Mouse (Mus musculus): ENCODE measurements around the gene Rxfp1. TPM values are rescaled to one million over a fixed set of nuclear protein-coding genes. Genes with fewer than 3 reads are reported as not detected.

Gene Rxfp1
- polyA plus RNA-seq, 1 experiment from 2014 or later: not detected

DNA sequence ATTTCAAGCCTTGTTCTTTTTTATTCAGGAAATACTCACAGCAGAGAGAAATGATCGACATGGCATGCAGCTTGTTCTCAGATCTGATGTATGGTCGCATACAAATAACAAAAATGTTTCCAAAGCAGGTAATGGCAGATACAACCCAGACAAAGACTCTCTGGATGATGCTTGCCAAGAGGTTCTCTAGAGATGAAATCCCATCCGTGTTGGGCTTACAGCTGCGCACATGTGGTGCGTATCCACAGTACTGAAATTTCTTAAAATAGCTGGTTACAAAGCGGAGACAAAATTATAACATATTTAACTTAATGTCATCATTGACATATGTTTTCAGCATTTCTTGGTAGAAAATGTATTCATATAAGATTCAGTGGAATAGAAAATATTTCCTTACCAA is 85.6 kb downstream of the Rxfp1 start:
- DNase-seq (ENCODE audit: extremely low spot score, low spot score): no peak
- Histone ChIP-seq H3K27ac (no peak overlapping the region), H3K4me3 (no peak overlapping the region), H3K36me3 (replicated peaks) (no peaks in the 10 kb centered on the region), H3K4me1 (no peaks in the 10 kb centered on the region), H3K9me3 (no peaks in the 10 kb centered on the region), H3K27me3 (ENCODE audit: poor library complexity, severe bottlenecking) (no peaks in the 10 kb centered on the region)
- 91% methylated on average over 6 of the region's 6 CpGs for WGBS

GRCm38 (mm10) chr3:79629416-79629730 is 108.3 kb downstream of the Rxfp1 start, which contains the start of gene Etfdh:
Gene Etfdh, minus strand, starts transcription at chr3:79629500.
- Histone ChIP-seq H3K36me3 (replicated peaks) (peaks cover 33% of the 10 kb centered on the region), H3K9me3 (peaks cover 22% of the 10 kb centered on the region), H3K27me3 (ENCODE audit: poor library complexity, severe bottlenecking) (no peaks in the 10 kb centered on the region), H3K4me3 (peak within 1 kb of the TSS; percentile 83), H3K27ac (peak within 1 kb of the TSS; percentile 95), H3K4me1 (peaks cover 25% of the 10 kb centered on the region)
- peak; percentile 63 for DNase-seq (ENCODE audit: extremely low spot score, low spot score)
- 2% methylated on average over 11 of the region's 11 CpGs for WGBS

- Histone ChIP-seq H3K4me1 (peaks cover 25% of the 10 kb centered on the region), H3K27ac (peak within 1 kb of the TSS; percentile 95), H3K36me3 (replicated peaks) (peaks cover 30% of the 10 kb centered on the region), H3K9me3 (peaks cover 19% of the 10 kb centered on the region), H3K27me3 (ENCODE audit: poor library complexity, severe bottlenecking) (no peaks in the 10 kb centered on the region), H3K4me3 (peak within 1 kb of the TSS; percentile 83)
- peak; percentile 96 for DNase-seq (ENCODE audit: extremely low spot score, low spot score)
- under 1% methylated on average over 60 of the region's 60 CpGs for WGBS
These were observed 108.9 kb downstream of the Rxfp1 start, which contains the start of gene 4930579G24Rik for GRCm38 (mm10) chr3:79628561-79629415. Gene 4930579G24Rik, plus strand, starts transcription at chr3:79629079.

GRCm38 (mm10) chr3:79628182-79628560 is 109.5 kb downstream of the Rxfp1 start:
- H3K4me3 ChIP-seq: peak overlapping the region; percentile 83
- H3K36me3 ChIP-seq (replicated peaks): peaks cover 24% of the 10 kb centered on the region
- peak overlapping the region; percentile 95 for H3K27ac ChIP-seq
- under 1% methylated on average over 9 of the region's 9 CpGs for WGBS
- peaks cover 13% of the 10 kb centered on the region for H3K9me3 ChIP-seq
- peaks cover 25% of the 10 kb centered on the region for H3K4me1 ChIP-seq
- H3K27me3 ChIP-seq (ENCODE audit: poor library complexity, severe bottlenecking): no peaks in the 10 kb centered on the region
- DNase-seq (ENCODE audit: extremely low spot score, low spot score): no peak

- no peak for DNase-seq (ENCODE audit: extremely low spot score, low spot score)
- H3K27me3 ChIP-seq (ENCODE audit: poor library complexity, severe bottlenecking): no peaks in the 10 kb centered on the region
- peak overlapping the region; percentile 83 for H3K4me3 ChIP-seq
- peaks cover 9% of the 10 kb centered on the region for H3K9me3 ChIP-seq
- H3K27ac ChIP-seq: peak overlapping the region; percentile 95; the same call in 1 of the 2 replicates
- WGBS: 41% methylated on average over 10 of the region's 10 CpGs
- peaks cover 25% of the 10 kb centered on the region for H3K4me1 ChIP-seq
- peaks cover 20% of the 10 kb centered on the region for H3K36me3 ChIP-seq (replicated peaks)
These were observed 110.0 kb downstream of the Rxfp1 start for GRCm38 (mm10) chr3:79627484-79628181.

GRCm38 (mm10) chr3:79609886-79610285 is 127.8 kb downstream of the Rxfp1 start:
- DNase-seq (ENCODE audit: extremely low spot score, low spot score): no peak
- no peaks in the 10 kb centered on the region for H3K4me1 ChIP-seq
- peaks cover 74% of the 10 kb centered on the region for H3K36me3 ChIP-seq (replicated peaks)

GRCm38 (mm10) chr3:79595468-79595867 is 142.2 kb downstream of the Rxfp1 start:
- Histone ChIP-seq H3K27me3 (ENCODE audit: poor library complexity, severe bottlenecking) (no peaks in the 10 kb centered on the region), H3K9me3 (no peaks in the 10 kb centered on the region), H3K4me3 (no peak overlapping the region), H3K27ac (no peak overlapping the region), H3K4me1 (peaks cover 19% of the 10 kb centered on the region), H3K36me3 (replicated peaks) (peaks cover 76% of the 10 kb centered on the region)
- 92% methylated on average over 7 of the region's 7 CpGs for WGBS
- DNase-seq (ENCODE audit: extremely low spot score, low spot score): no peak

More at GRCm38 (mm10) chr3:79609886-79610285, 127.8 kb downstream of the Rxfp1 start:
- Histone ChIP-seq H3K9me3 (peaks cover 6% of the 10 kb centered on the region; the same call in 1 of the 2 replicates), H3K27me3 (ENCODE audit: poor library complexity, severe bottlenecking) (no peaks in the 10 kb centered on the region), H3K27ac (no peak overlapping the region), H3K4me3 (no peak overlapping the region)
- 97% methylated on average over 2 of the region's 2 CpGs for WGBS

DNA sequence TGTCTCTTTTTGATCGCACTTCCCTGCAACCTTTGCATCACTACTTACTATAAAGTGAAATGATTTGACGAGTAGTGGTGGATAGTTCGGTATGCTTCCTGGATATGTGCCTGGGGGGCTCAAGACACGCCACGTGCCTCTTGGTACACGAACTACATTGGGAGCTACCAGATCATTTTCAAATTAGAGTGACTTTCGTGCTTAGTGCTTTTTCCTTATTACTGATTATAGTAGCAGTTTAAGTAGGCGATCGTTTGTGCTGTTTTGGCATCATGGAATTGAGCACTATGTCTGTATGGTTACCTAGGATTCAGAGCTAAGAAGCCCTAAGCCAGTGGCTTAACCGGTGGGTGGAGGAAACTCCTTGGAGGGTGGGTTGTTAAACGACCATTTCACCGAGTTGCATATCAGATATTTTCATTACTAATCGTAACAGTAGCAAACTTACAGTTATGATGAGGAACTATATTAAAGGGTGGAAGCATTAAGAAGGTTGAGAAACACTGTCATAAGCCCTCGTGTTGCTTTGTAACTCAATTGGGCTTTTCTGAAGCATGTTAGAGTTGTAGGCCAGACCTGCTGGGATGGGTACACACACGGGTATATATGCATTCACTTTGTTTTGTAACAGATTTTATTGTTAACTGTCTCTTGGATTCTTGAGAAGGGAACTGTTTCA is 145.7 kb downstream of the Rxfp1 start:
- no peak for DNase-seq (ENCODE audit: extremely low spot score, low spot score)
- Histone ChIP-seq H3K4me3 (peak overlapping the region; percentile 94), H3K36me3 (replicated peaks) (peaks cover 41% of the 10 kb centered on the region), H3K27ac (peak overlapping the region; percentile 96), H3K27me3 (ENCODE audit: poor library complexity, severe bottlenecking) (no peaks in the 10 kb centered on the region), H3K9me3 (no peaks in the 10 kb centered on the region), H3K4me1 (peaks cover 20% of the 10 kb centered on the region)
- WGBS: 7% methylated on average over 15 of the region's 15 CpGs

Other genes with a start within 250 kb of the Rxfp1 start
- 5.6 and 6.5 TPM in 2 replicates for gene Fnip2, start 170.1 kb downstream of the Rxfp1 start, polyA plus RNA-seq (2016; fragmentation: Nextera tagmentation; extraction: Ambion mirVana)
- gene Ppid, start 146.5 kb downstream of the Rxfp1 start, polyA plus RNA-seq (2016; fragmentation: Nextera tagmentation; extraction: Ambion mirVana): 241 and 245 TPM in 2 replicates
- gene 4930579G24Rik, start 108.8 kb downstream of the Rxfp1 start, polyA plus RNA-seq (2016; fragmentation: Nextera tagmentation; extraction: Ambion mirVana): 23.6 and 23.9 TPM in 2 replicates
- 41.1 and 43.8 TPM in 2 replicates for gene Etfdh, start 108.4 kb downstream of the Rxfp1 start, polyA plus RNA-seq (2016; fragmentation: Nextera tagmentation; extraction: Ambion mirVana)
- 3.7 and 4.1 TPM in 2 replicates for gene Tmem144, start 114.9 kb upstream of the Rxfp1 start, polyA plus RNA-seq (2016; fragmentation: Nextera tagmentation; extraction: Ambion mirVana)
- 0.91 and 2.1 TPM in 2 replicates for gene Fam198b, start 146.7 kb upstream of the Rxfp1 start, polyA plus RNA-seq (2016; fragmentation: Nextera tagmentation; extraction: Ambion mirVana)